Mouse (Mus musculus) liver (tissue): Measurements from ENCODE around the gene Nfkbid.

Experiments used
- DNase-seq: peaks from one replicate; pipeline ENCODE4 v3.0.0-alpha.2; 2020; ENCODE audit warnings: mixed read lengths

Nfkbid gene

GRCm38 (mm10) chr7:30430191-30430590 is 8.7 kb downstream of the Nfkbid start:
- DNase-seq: no peak

GRCm38 (mm10) chr7:30431793-30432192 is 10.3 kb downstream of the Nfkbid start:
- peak; percentile 31 for DNase-seq

GRCm38 (mm10) chr7:30434238-30434637 is 12.7 kb downstream of the Nfkbid start:
- peak; percentile 57 for DNase-seq

GRCm38 (mm10) chr7:30434701-30435100 is 13.2 kb downstream of the Nfkbid start:
- DNase-seq: no peak

- DNase-seq: no peak
Measured at GRCm38 (mm10) chr7:30435156-30435555, 13.6 kb downstream of the Nfkbid start.

GRCm38 (mm10) chr7:30436879-30437278 is 15.3 kb downstream of the Nfkbid start:
- DNase-seq: no peak

- DNase-seq: no peak
Measured at GRCm38 (mm10) chr7:30439734-30440133, 18.2 kb downstream of the Nfkbid start.

- DNase-seq: peak; percentile 57
Measured at GRCm38 (mm10) chr7:30440697-30441096, 19.2 kb downstream of the Nfkbid start.

GRCm38 (mm10) chr7:30443696-30444095 is 22.2 kb downstream of the Nfkbid start:
- no peak for DNase-seq

- DNase-seq: peak; percentile 49
Measured at GRCm38 (mm10) chr7:30444154-30444970, 22.8 kb downstream of the Nfkbid start.

- DNase-seq: peak; percentile 50
Measured at GRCm38 (mm10) chr7:30444971-30445751, 23.6 kb downstream of the Nfkbid start, which contains the start of gene Aplp1. Aplp1 (minus strand) TSS chr7:30445535.

GRCm38 (mm10) chr7:30450241-30450640 is 28.7 kb downstream of the Nfkbid start:
- DNase-seq: no peak

GRCm38 (mm10) chr7:30453327-30453726 is 31.8 kb downstream of the Nfkbid start:
- DNase-seq: no peak

- peak; percentile 76 for DNase-seq
Measured at GRCm38 (mm10) chr7:30453766-30454165, 32.2 kb downstream of the Nfkbid start.

GRCm38 (mm10) chr7:30454259-30454658 is 32.7 kb downstream of the Nfkbid start:
- DNase-seq: no peak

- DNase-seq: no peak
Measured at GRCm38 (mm10) chr7:30456487-30456886, 35.0 kb downstream of the Nfkbid start.

- DNase-seq: no peak
Measured at GRCm38 (mm10) chr7:30456911-30457628, 35.5 kb downstream of the Nfkbid start.

- DNase-seq: no peak
Measured at GRCm38 (mm10) chr7:30457629-30458330, 36.2 kb downstream of the Nfkbid start, which contains the start of the genes Kirrel2 and Nphs1. Kirrel2 (minus strand) TSS chr7:30457690. Nphs1 (plus strand) TSS chr7:30458315.

GRCm38 (mm10) chr7:30459484-30459883 is 38.0 kb downstream of the Nfkbid start:
- DNase-seq: no peak

GRCm38 (mm10) chr7:30463568-30463967 is 42.0 kb downstream of the Nfkbid start:
- no peak for DNase-seq

GRCm38 (mm10) chr7:30463996-30464395 is 42.5 kb downstream of the Nfkbid start:
- DNase-seq: no peak

GRCm38 (mm10) chr7:30464816-30465300 is 43.3 kb downstream of the Nfkbid start:
- DNase-seq: no peak
